Mouse (Mus musculus): Measurements from ENCODE around the gene Vmn1r91.
"Not testable (repeated sequence)": the region's sequence is repeated elsewhere in the genome, so short reads cannot be mapped to it uniquely, and the experiment has no call there.

Vmn1r91 gene

GRCm38 (mm10) chr7:20099380-20099779, at the start of gene Vmn1r91:
Vmn1r91 (plus strand) TSS chr7:20099680.
- not testable (repeated sequence) for DNase-seq (ENCODE audit: low spot score in 2 of 2)

- DNase-seq (ENCODE audit: low spot score in 2 of 2): not testable (repeated sequence)
These were observed 35.4 kb upstream of the Vmn1r91 start for GRCm38 (mm10) chr7:20064100-20064499.

- DNase-seq (ENCODE audit: low spot score in 2 of 2): not testable (repeated sequence)
These were observed 21.4 kb upstream of the Vmn1r91 start for GRCm38 (mm10) chr7:20078118-20078517.

GRCm38 (mm10) chr7:20122479-20122878, 23.0 kb downstream of the Vmn1r91 start, which contains the start of gene Gm16442:
Gm16442 (minus strand) TSS chr7:20122579.
- DNase-seq (ENCODE audit: low spot score in 2 of 2): not testable (repeated sequence)

- not testable (repeated sequence) for DNase-seq (ENCODE audit: low spot score in 2 of 2)
These were observed 39.5 kb downstream of the Vmn1r91 start, which contains the start of gene Vmn1r93 for GRCm38 (mm10) chr7:20138988-20139387. Vmn1r93 (minus strand) TSS chr7:20139088.
